Mouse (Mus musculus): Measurements from ENCODE around the gene Arl5c. TPM values are rescaled to one million over a fixed set of nuclear protein-coding genes. Genes with fewer than 3 reads are reported as not detected.

Arl5c gene
- polyA plus RNA-seq, 1 experiment from 2014 or later: 9.9 TPM

DNA sequence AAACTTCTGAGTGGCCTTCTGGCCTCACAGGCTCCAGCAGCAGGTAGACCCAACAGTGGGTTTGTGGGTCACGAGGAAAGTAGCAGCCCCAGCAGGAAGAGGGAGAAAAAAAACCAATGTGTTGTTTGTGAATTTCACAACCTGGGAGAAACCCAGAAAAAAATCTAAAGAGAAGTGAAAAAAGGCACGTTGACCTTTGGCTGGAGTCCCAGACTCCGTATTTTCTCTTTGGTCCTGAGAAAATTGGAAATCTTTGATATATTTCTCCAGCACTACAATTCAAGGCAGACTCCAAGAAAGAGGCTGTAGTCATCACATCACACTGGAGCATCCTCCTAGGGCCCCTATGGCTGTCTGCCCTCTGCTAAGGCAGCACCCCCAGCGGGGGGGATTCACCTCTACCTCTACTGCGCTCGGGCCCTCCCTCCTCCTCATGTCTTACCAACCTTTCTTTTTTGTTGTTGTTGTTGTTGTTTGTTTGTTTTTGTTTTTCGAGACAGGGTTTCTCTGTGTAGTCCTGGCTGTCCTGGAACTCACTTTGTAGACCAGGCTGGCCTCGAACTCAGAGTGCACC lies 1.5 kb upstream of the Arl5c start:
- Histone ChIP-seq H3K36me3 (ENCODE audit: control insufficient read depth, insufficient read depth, low read length) (no peaks in the 10 kb centered on the region), H3K9ac (ENCODE audit: low read length) (no peak overlapping the region), H3K4me2 (ENCODE audit: low read depth, severe bottlenecking) (no peak overlapping the region), H3K27me3 (ENCODE audit: control insufficient read depth, insufficient read depth, low read length) (peaks cover 16% of the 10 kb centered on the region), H3K27ac (replicated peaks; ENCODE audit: low read depth, low read length) (no peak overlapping the region), H3K4me3 (ENCODE audit: low read depth, low read length) (no peak overlapping the region), H3K4me1 (ENCODE audit: control insufficient read depth, insufficient read depth, low read length) (peaks cover 24% of the 10 kb centered on the region; the same call in 1 of the 2 replicates), H3K9me3 (ENCODE audit: control insufficient read depth, low read length) (no peaks in the 10 kb centered on the region)
- WGBS: 81% methylated on average over 8 of the region's 8 CpGs
- ATAC-seq (ENCODE audit: insufficient number of reproducible peaks, low FRiP score, low TSS enrichment, low read depth) (no peak), DNase-seq (ENCODE audit: low spot score) (no peak)

DNA sequence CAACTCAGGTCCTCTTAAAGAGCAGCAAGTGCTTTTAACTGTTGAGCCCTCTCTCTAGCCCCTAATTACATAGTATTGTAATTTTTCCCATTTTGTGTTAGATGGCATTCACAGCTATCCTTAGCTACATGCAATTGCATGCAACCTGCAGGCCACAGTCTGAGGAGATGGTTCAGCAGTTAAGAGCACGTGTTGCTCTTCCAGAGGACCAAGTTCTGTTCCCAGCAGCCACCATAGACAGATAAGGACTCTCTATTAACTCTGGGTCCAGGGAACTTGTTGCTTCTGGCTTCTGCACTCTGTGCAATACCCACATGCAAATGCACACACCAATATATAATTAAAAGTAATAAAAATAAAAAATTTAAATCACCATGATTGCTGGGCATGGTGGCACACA lies 710 bp upstream of the Arl5c start:
- Histone ChIP-seq H3K9ac (ENCODE audit: low read length) (no peak overlapping the region), H3K4me2 (ENCODE audit: low read depth, severe bottlenecking) (no peak overlapping the region), H3K4me3 (ENCODE audit: low read depth, low read length) (no peak overlapping the region), H3K36me3 (ENCODE audit: control insufficient read depth, insufficient read depth, low read length) (no peaks in the 10 kb centered on the region), H3K9me3 (ENCODE audit: control insufficient read depth, low read length) (no peaks in the 10 kb centered on the region), H3K4me1 (ENCODE audit: control insufficient read depth, insufficient read depth, low read length) (peaks cover 19% of the 10 kb centered on the region; the same call in 1 of the 2 replicates), H3K27me3 (ENCODE audit: control insufficient read depth, insufficient read depth, low read length) (peaks cover 12% of the 10 kb centered on the region), H3K27ac (replicated peaks; ENCODE audit: low read depth, low read length) (no peak overlapping the region)
- no peak for DNase-seq (ENCODE audit: low spot score)
- 78% methylated on average over 1 of the region's 1 CpGs for whole genome bisulfite sequencing
- no peak for ATAC-seq (ENCODE audit: insufficient number of reproducible peaks, low FRiP score, low TSS enrichment, low read depth)

DNA sequence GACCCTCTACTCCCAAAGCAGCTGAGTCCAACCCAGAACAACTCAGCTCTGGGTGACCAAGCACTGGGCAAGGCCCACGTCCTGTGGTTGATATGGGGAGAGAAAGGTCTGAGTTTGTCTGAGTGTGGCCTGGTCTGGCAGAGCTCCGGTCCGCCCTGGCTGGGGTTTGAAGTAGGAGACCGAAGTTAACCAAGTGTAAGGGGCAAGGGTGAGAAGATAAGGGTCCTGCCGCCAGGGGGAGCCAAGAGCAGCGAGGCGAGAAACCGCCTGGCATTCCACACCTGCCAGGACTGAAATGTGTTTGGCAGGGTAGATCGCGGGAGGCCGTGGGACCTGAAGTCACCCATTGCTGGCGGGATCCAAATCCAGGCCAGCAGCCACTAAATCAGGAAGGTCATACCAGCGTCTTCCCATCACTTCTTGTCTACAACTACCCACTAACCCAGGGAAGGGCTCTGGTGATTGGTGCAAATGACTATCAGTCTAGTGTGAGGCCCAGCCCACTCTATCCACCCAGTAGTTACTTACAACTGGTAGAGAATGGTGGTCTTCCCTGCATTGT lies 1.4 kb downstream of the Arl5c start:
- H3K4me2 ChIP-seq (ENCODE audit: low read depth, severe bottlenecking): peak overlapping the region; percentile 84; the same call in 1 of the 2 replicates
- 0 out of 2 replicates have a peak, but pooled peaks cover 4% of the 10 kb centered on the region for H3K27me3 ChIP-seq (ENCODE audit: control insufficient read depth, insufficient read depth, low read length)
- peaks cover 18% of the 10 kb centered on the region for H3K4me1 ChIP-seq (ENCODE audit: control insufficient read depth, insufficient read depth, low read length)
- DNase-seq (ENCODE audit: low spot score) (peak; percentile 86), ATAC-seq (ENCODE audit: insufficient number of reproducible peaks, low FRiP score, low TSS enrichment, low read depth) (no peak)
- H3K9ac ChIP-seq (ENCODE audit: low read length): no peak overlapping the region
- H3K4me3 ChIP-seq (ENCODE audit: low read depth, low read length): peak overlapping the region; percentile 32
- WGBS: 7% methylated on average over 13 of the region's 13 CpGs
- no peaks in the 10 kb centered on the region for H3K36me3 ChIP-seq (ENCODE audit: control insufficient read depth, insufficient read depth, low read length)
- no peaks in the 10 kb centered on the region for H3K9me3 ChIP-seq (ENCODE audit: control insufficient read depth, low read length)
- no peak overlapping the region for H3K27ac ChIP-seq (replicated peaks; ENCODE audit: low read depth, low read length)

DNA sequence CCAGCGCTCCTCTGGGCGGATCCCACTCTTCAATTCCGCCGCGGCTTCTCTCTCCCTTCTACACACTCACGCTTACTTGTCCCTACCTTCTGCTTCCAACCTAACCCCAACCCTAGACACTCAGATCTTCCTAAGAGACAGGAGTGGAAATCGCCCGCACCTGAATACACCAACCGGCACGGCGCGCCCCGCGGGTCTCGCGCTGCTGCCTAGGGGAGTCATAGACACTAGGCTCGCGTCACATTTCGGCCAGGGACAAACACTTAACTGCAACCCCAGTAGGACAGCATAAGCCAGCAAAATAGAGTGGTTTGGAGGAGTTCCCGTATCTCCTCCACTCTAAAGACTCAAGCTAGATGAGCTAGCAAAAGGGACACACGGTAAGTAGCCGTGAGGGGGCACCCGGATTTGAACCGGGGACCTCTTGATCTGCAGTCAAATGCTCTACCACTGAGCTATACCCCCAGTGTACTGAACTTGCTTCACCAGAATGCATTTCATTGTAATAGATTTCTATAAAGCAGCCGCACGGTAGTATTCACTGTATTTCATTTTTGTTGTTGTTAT lies 7.4 kb downstream of the Arl5c start:
- ATAC-seq (ENCODE audit: insufficient number of reproducible peaks, low FRiP score, low TSS enrichment, low read depth): peak; percentile 63; the same call in 1 of the 2 replicates
- Histone ChIP-seq H3K4me3 (ENCODE audit: low read depth, low read length) (peak overlapping the region; percentile 92), H3K36me3 (ENCODE audit: control insufficient read depth, insufficient read depth, low read length) (no peaks in the 10 kb centered on the region), H3K9me3 (ENCODE audit: control insufficient read depth, low read length) (no peaks in the 10 kb centered on the region), H3K27me3 (ENCODE audit: control insufficient read depth, insufficient read depth, low read length) (peaks cover 27% of the 10 kb centered on the region), H3K4me2 (ENCODE audit: low read depth, severe bottlenecking) (peak overlapping the region; percentile 68), H3K4me1 (ENCODE audit: control insufficient read depth, insufficient read depth, low read length) (peaks cover 16% of the 10 kb centered on the region), H3K27ac (replicated peaks; ENCODE audit: low read depth, low read length) (peak overlapping the region; percentile 52; the same call in 1 of the 2 replicates), H3K9ac (ENCODE audit: low read length) (peak overlapping the region; percentile 71)
- under 1% methylated on average over 26 of the region's 26 CpGs for WGBS
- DNase-seq (ENCODE audit: low spot score): peak; percentile 93

- Histone ChIP-seq H3K9me3 (ENCODE audit: control insufficient read depth, low read length) (no peaks in the 10 kb centered on the region), H3K27me3 (ENCODE audit: control insufficient read depth, insufficient read depth, low read length) (peaks cover 27% of the 10 kb centered on the region)
- WGBS: under 1% methylated on average over 42 of the region's 42 CpGs
Measured at GRCm38 (mm10) chr11:97987551-97988526, 8.1 kb downstream of the Arl5c start.

DNA sequence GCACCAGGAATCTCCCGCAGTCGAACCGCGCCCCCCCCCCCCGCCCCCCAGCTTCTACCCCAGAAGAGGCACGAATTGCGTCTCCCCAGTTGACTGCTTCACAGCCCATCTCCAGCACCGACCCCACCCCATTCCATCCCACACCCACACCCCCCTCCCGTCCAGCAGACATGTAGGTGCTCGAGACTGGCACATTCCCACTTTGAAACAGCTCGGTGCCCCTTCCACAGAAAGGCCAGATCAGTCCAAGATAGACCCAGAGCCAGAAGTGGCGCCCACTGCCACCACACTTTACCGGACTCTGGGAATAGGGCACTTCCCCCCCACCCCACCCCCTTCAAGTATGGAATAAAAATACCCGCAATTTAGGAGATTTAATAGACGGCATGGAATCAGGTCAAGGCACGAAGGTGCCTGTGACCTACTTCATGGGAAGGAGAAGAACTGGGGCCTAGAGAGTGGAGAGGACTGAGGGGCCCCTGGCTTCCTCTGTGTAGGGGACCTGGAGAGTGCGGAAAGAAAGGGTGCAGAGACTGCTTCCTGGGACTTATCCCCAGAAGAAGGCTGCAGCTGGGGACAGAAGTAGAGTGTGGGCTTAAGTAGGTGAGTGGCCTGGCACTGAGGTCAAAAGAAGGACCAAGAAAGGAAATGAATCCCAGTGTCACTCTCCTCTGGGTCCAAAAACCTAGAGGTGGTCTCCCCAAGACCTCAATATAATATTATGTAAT lies 9.1 kb downstream of the Arl5c start:
- peaks cover 27% of the 10 kb centered on the region for H3K27me3 ChIP-seq (ENCODE audit: control insufficient read depth, insufficient read depth, low read length)
- 36% methylated on average over 12 of the region's 17 CpGs for WGBS
- H3K9ac ChIP-seq (ENCODE audit: low read length): no peak overlapping the region
- ATAC-seq (ENCODE audit: insufficient number of reproducible peaks, low FRiP score, low TSS enrichment, low read depth) (no peak), DNase-seq (ENCODE audit: low spot score) (no peak)
- H3K4me3 ChIP-seq (ENCODE audit: low read depth, low read length): peak overlapping the region; percentile 92
- peak overlapping the region; percentile 83 for H3K4me2 ChIP-seq (ENCODE audit: low read depth, severe bottlenecking)
- no peak overlapping the region for H3K27ac ChIP-seq (replicated peaks; ENCODE audit: low read depth, low read length)
- H3K9me3 ChIP-seq (ENCODE audit: control insufficient read depth, low read length): no peaks in the 10 kb centered on the region
- H3K4me1 ChIP-seq (ENCODE audit: control insufficient read depth, insufficient read depth, low read length): peaks cover 16% of the 10 kb centered on the region
- H3K36me3 ChIP-seq (ENCODE audit: control insufficient read depth, insufficient read depth, low read length): no peaks in the 10 kb centered on the region

More at GRCm38 (mm10) chr11:97987551-97988526, 8.1 kb downstream of the Arl5c start:
- ATAC-seq (ENCODE audit: insufficient number of reproducible peaks, low FRiP score, low TSS enrichment, low read depth) (peak; percentile 77), DNase-seq (ENCODE audit: low spot score) (peak; percentile 98)
- Histone ChIP-seq H3K36me3 (ENCODE audit: control insufficient read depth, insufficient read depth, low read length) (no peaks in the 10 kb centered on the region), H3K27ac (replicated peaks; ENCODE audit: low read depth, low read length) (peak overlapping the region; percentile 52; the same call in 1 of the 2 replicates), H3K9ac (ENCODE audit: low read length) (peak overlapping the region; percentile 71), H3K4me2 (ENCODE audit: low read depth, severe bottlenecking) (peak overlapping the region; percentile 68), H3K4me3 (ENCODE audit: low read depth, low read length) (peak overlapping the region; percentile 92), H3K4me1 (ENCODE audit: control insufficient read depth, insufficient read depth, low read length) (peaks cover 16% of the 10 kb centered on the region)

GRCm38 (mm10) chr11:97985727-97986677 lies 10.0 kb downstream of the Arl5c start, which contains the start of gene Plxdc1:
Gene Plxdc1, minus strand, starts transcription at chr11:97986444.
- DNase-seq (ENCODE audit: low spot score): peak; percentile 53
- Histone ChIP-seq H3K27ac (replicated peaks; ENCODE audit: low read depth, low read length) (no peak within 1 kb of the TSS), H3K9me3 (ENCODE audit: control insufficient read depth, low read length) (no peaks in the 10 kb centered on the region), H3K36me3 (ENCODE audit: control insufficient read depth, insufficient read depth, low read length) (no peaks in the 10 kb centered on the region), H3K4me1 (ENCODE audit: control insufficient read depth, insufficient read depth, low read length) (peaks cover 20% of the 10 kb centered on the region), H3K4me3 (ENCODE audit: low read depth, low read length) (peak within 1 kb of the TSS; percentile 92), H3K27me3 (ENCODE audit: control insufficient read depth, insufficient read depth, low read length) (peaks cover 27% of the 10 kb centered on the region), H3K4me2 (ENCODE audit: low read depth, severe bottlenecking) (peak within 1 kb of the TSS; percentile 83), H3K9ac (ENCODE audit: low read length) (peak within 1 kb of the TSS; percentile 62)
- 3% methylated on average over 73 of the region's 74 CpGs for WGBS
- ATAC-seq (ENCODE audit: insufficient number of reproducible peaks, low FRiP score, low TSS enrichment, low read depth): no peak
